Mouse (Mus musculus) hindbrain, embryonic 11.5 days (tissue): ENCODE data around the gene Gm20388. TPM values are rescaled to one million over a fixed set of nuclear protein-coding genes. Genes with fewer than 3 reads are reported as not detected.

Experiments
- ATAC-seq: fragments of 200-750 bp; cut with Nextera tagmentation; 2 replicates; pipeline ENCODE4 v1.8.0; 2017; ENCODE audit warnings: mild to moderate bottlenecking, moderate TSS enrichment, moderate library complexity; ENCODE audit not compliant: low FRiP score
- DNase-seq: peaks from one replicate; pipeline ENCODE4 v3.0.0-alpha.2; 2015; ENCODE audit warnings: low spot score
- H3K27ac ChIP-seq: fragments of 300-500 bp; sonication (generic); 2 replicates; pipeline ENCODE4 v1.5.1; 2014; ENCODE audit warnings: mild to moderate bottlenecking, low read depth, low read length
- H3K27me3 ChIP-seq: fragments of 300-500 bp; sonication (generic); 2 replicates; pipeline ENCODE4 v1.6.1; 2014; ENCODE audit warnings: mild to moderate bottlenecking, low read length, moderate library complexity, mixed read lengths; ENCODE audit not compliant: control insufficient read depth, insufficient read depth
- H3K36me3 ChIP-seq: fragments of 300-500 bp; sonication (generic); 2 replicates; pipeline ENCODE4 v1.6.1; 2014; ENCODE audit warnings: mild to moderate bottlenecking, low read length, moderate library complexity, mixed read lengths; ENCODE audit not compliant: control insufficient read depth, insufficient read depth
- H3K4me1 ChIP-seq: fragments of 300-500 bp; sonication (generic); replicated peaks from 2 replicates; pipeline ENCODE4 v1.6.1; 2014; ENCODE audit warnings: low read length, mixed read lengths; ENCODE audit not compliant: control insufficient read depth, insufficient read depth
- H3K4me2 ChIP-seq: fragments of 300-500 bp; sonication (generic); replicated peaks from 2 replicates; pipeline ENCODE4 v1.6.1; 2014; ENCODE audit warnings: mild to moderate bottlenecking, low read depth, low read length
- H3K4me3 ChIP-seq: fragments of 300-500 bp; sonication (generic); 2 replicates; pipeline ENCODE4 v1.5.1; 2014; ENCODE audit warnings: low read depth, low read length
- H3K9ac ChIP-seq: fragments of 300-500 bp; sonication (generic); 2 replicates; pipeline ENCODE4 v1.6.1; 2014; ENCODE audit warnings: low read depth, low read length
- H3K9me3 ChIP-seq: fragments of 300-500 bp; sonication (generic); 2 replicates; pipeline ENCODE4 v1.6.1; 2016; ENCODE audit warnings: low read length; ENCODE audit not compliant: control insufficient read depth
- WGBS: fragments of 180-500 bp; shearing (Covaris S2); extraction: QIAGEN DNeasy Blood & Tissue Kit; methylation state at CpG from one replicate; pipeline ENCODE4 v1.1.7; 2014; 5-methylcytosine and 5-hydroxymethylcytosine counted together
- polyA plus RNA-seq: library from polyadenylated mRNA; unstranded; fragments of >200 nt; fragmentation: Nextera tagmentation; extraction: Ambion mirVana; gene quantifications from 2 replicates; pipeline ENCODE4 v1.2.1, GENCODE M21; 2014

Gene Gm20388
- polyA plus RNA-seq, 1 experiment from 2014 or later: 11.8 TPM

- H3K4me2 ChIP-seq: no peak overlapping the region
- H3K4me1 ChIP-seq: 0 out of 2 replicates have a peak, but pooled peaks cover under 1% of the 10 kb centered on the region
- H3K27me3 ChIP-seq: no peaks in the 10 kb centered on the region
- H3K9ac ChIP-seq: no peak overlapping the region
- H3K36me3 ChIP-seq: no peaks in the 10 kb centered on the region
- WGBS: 86% methylated on average over 14 of the region's 14 CpGs
- ATAC-seq: no peak
- DNase-seq: no peak
- no peak overlapping the region for H3K27ac ChIP-seq
- H3K4me3 ChIP-seq: no peak overlapping the region
- H3K9me3 ChIP-seq: no peaks in the 10 kb centered on the region
Measured at GRCm38 (mm10) chr8:121856071-121856746, 1945.6 kb downstream of the Gm20388 start.

- Histone ChIP-seq H3K27ac (no peak overlapping the region), H3K27me3 (no peaks in the 10 kb centered on the region), H3K9me3 (no peaks in the 10 kb centered on the region), H3K4me3 (no peak overlapping the region), H3K4me2 (no peak overlapping the region), H3K36me3 (no peaks in the 10 kb centered on the region), H3K4me1 (no peaks in the 10 kb centered on the region), H3K9ac (no peak overlapping the region)
- DNase-seq (no peak), ATAC-seq (no peak)
- WGBS: 55% methylated on average over 9 of the region's 9 CpGs
Measured at GRCm38 (mm10) chr8:121857331-121857730, 1946.7 kb downstream of the Gm20388 start.

GRCm38 (mm10) chr8:121857747-121858146 lies 1947.1 kb downstream of the Gm20388 start:
- Histone ChIP-seq H3K27ac (no peak overlapping the region), H3K4me3 (no peak overlapping the region), H3K9ac (no peak overlapping the region), H3K9me3 (no peaks in the 10 kb centered on the region), H3K36me3 (no peaks in the 10 kb centered on the region), H3K27me3 (no peaks in the 10 kb centered on the region), H3K4me1 (no peaks in the 10 kb centered on the region), H3K4me2 (no peak overlapping the region)
- WGBS: 28% methylated on average over 2 of the region's 2 CpGs
- ATAC-seq (no peak), DNase-seq (no peak)

DNA sequence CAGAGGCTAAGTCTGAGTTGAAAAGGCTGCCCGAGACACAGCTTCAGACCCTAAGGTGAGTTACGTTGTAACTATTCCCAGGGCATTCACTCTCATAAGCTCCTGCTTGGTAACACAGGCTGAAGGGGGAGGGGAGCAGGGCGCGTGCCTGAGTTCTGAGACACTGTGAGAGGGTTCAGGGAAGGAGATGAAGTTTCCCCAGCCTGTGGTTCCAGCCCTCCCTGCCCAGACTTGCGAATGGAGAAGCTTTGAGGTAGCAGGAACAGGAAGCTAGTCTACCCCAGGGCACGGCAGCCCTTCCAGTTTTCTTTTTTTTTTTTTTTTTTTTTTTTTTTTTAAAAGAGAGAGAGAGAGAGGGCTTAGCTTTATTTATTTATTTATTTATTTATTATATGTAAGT lies 1950.6 kb downstream of the Gm20388 start:
- no peak for ATAC-seq
- no peak for DNase-seq
- Histone ChIP-seq H3K9me3 (no peaks in the 10 kb centered on the region), H3K4me1 (no peaks in the 10 kb centered on the region), H3K4me2 (no peak overlapping the region), H3K36me3 (no peaks in the 10 kb centered on the region), H3K27me3 (no peaks in the 10 kb centered on the region), H3K9ac (no peak overlapping the region), H3K27ac (no peak overlapping the region), H3K4me3 (no peak overlapping the region)
- 60% methylated on average over 6 of the region's 6 CpGs for WGBS

- H3K4me1 ChIP-seq: no peaks in the 10 kb centered on the region
- no peak overlapping the region for H3K9ac ChIP-seq
- no peaks in the 10 kb centered on the region for H3K9me3 ChIP-seq
- H3K4me2 ChIP-seq: no peak overlapping the region
- no peak overlapping the region for H3K4me3 ChIP-seq
- no peak for ATAC-seq
- no peak overlapping the region for H3K27ac ChIP-seq
- WGBS: 81% methylated on average over 10 of the region's 12 CpGs
- no peaks in the 10 kb centered on the region for H3K36me3 ChIP-seq
- DNase-seq: no peak
- H3K27me3 ChIP-seq: no peaks in the 10 kb centered on the region
Measured at GRCm38 (mm10) chr8:121861806-121862548, 1951.3 kb downstream of the Gm20388 start.

- Histone ChIP-seq H3K36me3 (no peaks in the 10 kb centered on the region), H3K4me3 (no peak overlapping the region), H3K27ac (no peak overlapping the region), H3K9me3 (no peaks in the 10 kb centered on the region), H3K9ac (no peak overlapping the region), H3K4me2 (no peak overlapping the region), H3K27me3 (no peaks in the 10 kb centered on the region), H3K4me1 (no peaks in the 10 kb centered on the region)
- DNase-seq (no peak), ATAC-seq (no peak)
- WGBS: 78% methylated on average over 8 of the region's 8 CpGs
Measured at GRCm38 (mm10) chr8:121865356-121865755, 1954.7 kb downstream of the Gm20388 start.

DNA sequence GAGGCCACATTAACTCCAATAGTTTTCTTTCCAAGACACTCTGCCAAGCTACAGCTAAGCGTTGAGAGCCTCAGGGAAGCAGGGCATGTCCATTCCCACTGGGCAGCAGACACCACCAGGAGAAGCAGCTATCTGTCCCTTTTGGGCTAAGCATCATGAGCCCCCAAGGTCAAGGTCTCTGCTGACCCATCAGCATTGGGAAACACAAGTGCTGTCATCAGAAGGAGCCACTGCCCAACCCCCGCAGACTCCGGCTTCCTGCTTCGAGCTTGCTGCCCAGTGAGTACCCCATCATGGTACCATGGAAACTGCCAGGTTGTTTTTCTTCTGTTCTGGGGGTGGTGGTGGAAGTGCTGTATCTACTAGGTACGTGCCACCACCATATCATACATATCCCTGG lies 1957.6 kb downstream of the Gm20388 start:
- peaks cover 2% of the 10 kb centered on the region; the same call in 1 of the 2 replicates for H3K4me1 ChIP-seq
- ATAC-seq: no peak
- no peak overlapping the region for H3K4me3 ChIP-seq
- H3K9me3 ChIP-seq: no peaks in the 10 kb centered on the region
- 89% methylated on average over 5 of the region's 5 CpGs for WGBS
- no peak for DNase-seq
- H3K36me3 ChIP-seq: no peaks in the 10 kb centered on the region
- H3K4me2 ChIP-seq: no peak overlapping the region
- no peaks in the 10 kb centered on the region; the same call in 1 of the 2 replicates for H3K27me3 ChIP-seq
- no peak overlapping the region for H3K27ac ChIP-seq
- H3K9ac ChIP-seq: no peak overlapping the region

- no peak overlapping the region for H3K27ac ChIP-seq
- no peak overlapping the region for H3K9ac ChIP-seq
- peaks cover 2% of the 10 kb centered on the region; the same call in 1 of the 2 replicates for H3K4me1 ChIP-seq
- no peak overlapping the region for H3K4me3 ChIP-seq
- H3K27me3 ChIP-seq: no peaks in the 10 kb centered on the region; the same call in 1 of the 2 replicates
- H3K4me2 ChIP-seq: no peak overlapping the region
- H3K36me3 ChIP-seq: no peaks in the 10 kb centered on the region
- H3K9me3 ChIP-seq: no peaks in the 10 kb centered on the region
- ATAC-seq (no peak), DNase-seq (no peak)
- 89% methylated on average over 7 of the region's 7 CpGs for WGBS
Measured at GRCm38 (mm10) chr8:121868896-121869295, 1958.3 kb downstream of the Gm20388 start.

GRCm38 (mm10) chr8:121870190-121870589 lies 1959.5 kb downstream of the Gm20388 start:
- peaks cover 2% of the 10 kb centered on the region; the same call in 1 of the 2 replicates for H3K4me1 ChIP-seq
- no peak overlapping the region for H3K4me2 ChIP-seq
- WGBS: 87% methylated on average over 2 of the region's 2 CpGs

More at GRCm38 (mm10) chr8:121870190-121870589, 1959.5 kb downstream of the Gm20388 start:
- no peaks in the 10 kb centered on the region; the same call in 1 of the 2 replicates for H3K27me3 ChIP-seq
- no peak overlapping the region for H3K9ac ChIP-seq
- DNase-seq: no peak
- ATAC-seq: no peak
- H3K36me3 ChIP-seq: no peaks in the 10 kb centered on the region
- no peak overlapping the region for H3K4me3 ChIP-seq
- no peak overlapping the region for H3K27ac ChIP-seq
- no peaks in the 10 kb centered on the region for H3K9me3 ChIP-seq
